ENCODE assay signal across 9 mouse cellular contexts in the genomic region with DNA sequence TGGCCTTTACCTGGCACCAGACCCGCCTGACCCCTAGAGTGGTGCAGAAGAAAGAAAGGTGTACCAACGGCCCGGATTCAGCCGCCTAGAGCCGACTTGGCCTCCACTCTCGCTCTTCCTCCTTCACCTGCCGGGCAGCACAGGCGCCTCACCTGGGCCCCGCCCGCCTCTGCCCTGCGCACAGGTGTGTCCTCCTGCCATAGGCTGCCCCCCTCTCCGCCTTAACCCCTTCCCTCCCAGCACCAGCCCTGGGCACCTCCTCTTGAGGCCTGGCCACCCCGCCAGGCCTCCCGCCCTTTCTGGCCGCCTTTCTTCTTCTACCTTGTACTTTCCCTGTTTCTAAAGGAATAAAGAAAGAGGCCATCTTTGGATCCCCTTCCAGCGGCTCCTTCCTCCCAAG. TPM values are rescaled to one million over a fixed set of nuclear protein-coding genes. Genes with fewer than 3 reads are reported as not detected.
A peak's percentile ranks its signal among the peaks of the same experiment; 100 is the strongest.
DNase-seq lines count a peak whose midpoint lies in the region; ATAC-seq and TF ChIP-seq lines count a peak whose summit lies in the region.
"Had no signal": no experiment of that assay in that cellular context is flagged by ENCODE, and none has a peak within 500 bp of the region (broad histone marks: within the 10 kb centered on the region; RNA-seq: fewer than 3 reads in every experiment).

No protein-coding gene starts in this region.

- H3K9ac ChIP-seq in heart, embryonic 15.5 days = no peak overlapping the region
- no peak overlapping the region for H3K9ac ChIP-seq in heart, embryonic 12.5 days
- H3K9ac ChIP-seq in forebrain, postnatal 0 days = no peak overlapping the region
- H3K9ac ChIP-seq in forebrain, embryonic 16.5 days (replicated peaks; ENCODE audit: low read depth, low read length) = no peak overlapping the region
- H3K9ac ChIP-seq: neural tube, embryonic 12.5 days had no signal

- peaks cover 31% of the 10 kb centered on the region for H3K36me3 ChIP-seq in heart, embryonic 15.5 days
- peaks cover 42% of the 10 kb centered on the region for H3K36me3 ChIP-seq in heart, embryonic 12.5 days
- H3K36me3 ChIP-seq in embryonic facial prominence, embryonic 10.5 days (replicated peaks) = peaks cover 45% of the 10 kb centered on the region
- H3K36me3 ChIP-seq in forebrain, postnatal 0 days (ENCODE audit: insufficient read depth) = peaks cover 32% of the 10 kb centered on the region
- peaks cover 23% of the 10 kb centered on the region for H3K36me3 ChIP-seq in forebrain, embryonic 16.5 days (ENCODE audit: control insufficient read depth, insufficient read depth)

- H3K4me1 ChIP-seq in heart, embryonic 15.5 days (replicated peaks) = peaks cover 15% of the 10 kb centered on the region
- H3K4me1 ChIP-seq in heart, embryonic 12.5 days (replicated peaks) = peaks cover 20% of the 10 kb centered on the region
- H3K4me1 ChIP-seq in embryonic facial prominence, embryonic 10.5 days = peaks cover 36% of the 10 kb centered on the region
- no peaks in the 10 kb centered on the region for H3K4me1 ChIP-seq in forebrain, postnatal 0 days (ENCODE audit: insufficient read depth)
- peaks cover 5% of the 10 kb centered on the region for H3K4me1 ChIP-seq in forebrain, embryonic 16.5 days (replicated peaks; ENCODE audit: control insufficient read depth, insufficient read depth, low read length)

- peak overlapping the region; percentile 0; the same call in 1 of the 2 replicates for H3K27ac ChIP-seq in heart, embryonic 15.5 days
- H3K27ac ChIP-seq in heart, embryonic 12.5 days (ENCODE audit: poor library complexity, severe bottlenecking) = no peak overlapping the region
- peak overlapping the region; percentile 82 for H3K27ac ChIP-seq in embryonic facial prominence, embryonic 10.5 days (replicated peaks)
- no peak overlapping the region for H3K27ac ChIP-seq in forebrain, postnatal 0 days (ENCODE audit: low read depth, low read length)
- H3K27ac ChIP-seq in forebrain, embryonic 16.5 days (ENCODE audit: low read length) = no peak overlapping the region
- H3K27ac ChIP-seq: neural tube, embryonic 12.5 days had no signal

- DNase-seq in embryonic facial prominence, embryonic 10.5 days (ENCODE audit: low spot score) = peak; percentile 71
- DNase-seq in kidney, postnatal 14 days = peak; percentile 74
- peak; percentile 85 for DNase-seq in lung, postnatal 25 days (ENCODE audit: low spot score)
- no peak for DNase-seq in frontal cortex, postnatal 14 days (ENCODE audit: low spot score in 2 of 2)
- no peak for DNase-seq in forebrain, postnatal 0 days

- no peak overlapping the region for H3K4me2 ChIP-seq in heart, embryonic 15.5 days
- no peak overlapping the region for H3K4me2 ChIP-seq in heart, embryonic 12.5 days
- H3K4me2 ChIP-seq in forebrain, postnatal 0 days (ENCODE audit: low read depth) = no peak overlapping the region
- H3K4me2 ChIP-seq in forebrain, embryonic 16.5 days (ENCODE audit: low read length) = no peak overlapping the region
- H3K4me2 ChIP-seq: neural tube, embryonic 12.5 days had no signal

- H3K9me3 ChIP-seq in heart, embryonic 15.5 days (replicated peaks) = no peaks in the 10 kb centered on the region
- no peaks in the 10 kb centered on the region for H3K9me3 ChIP-seq in heart, embryonic 12.5 days (replicated peaks)
- no peaks in the 10 kb centered on the region for H3K9me3 ChIP-seq in embryonic facial prominence, embryonic 10.5 days
- no peaks in the 10 kb centered on the region for H3K9me3 ChIP-seq in forebrain, postnatal 0 days (ENCODE audit: low read length)
- no peaks in the 10 kb centered on the region for H3K9me3 ChIP-seq in forebrain, embryonic 16.5 days (ENCODE audit: control insufficient read depth, low read length)
- H3K9me3 ChIP-seq: neural tube, embryonic 12.5 days had no signal

- H3K27me3 ChIP-seq in heart, embryonic 15.5 days = no peaks in the 10 kb centered on the region
- no peaks in the 10 kb centered on the region for H3K27me3 ChIP-seq in heart, embryonic 12.5 days (replicated peaks)
- no peaks in the 10 kb centered on the region for H3K27me3 ChIP-seq in embryonic facial prominence, embryonic 10.5 days (replicated peaks; ENCODE audit: low read depth, poor library complexity, severe bottlenecking)
- H3K27me3 ChIP-seq in forebrain, postnatal 0 days (ENCODE audit: insufficient read depth, low read length) = no peaks in the 10 kb centered on the region
- no peaks in the 10 kb centered on the region for H3K27me3 ChIP-seq in forebrain, embryonic 16.5 days (replicated peaks; ENCODE audit: control insufficient read depth, insufficient read depth, low read length)
- H3K27me3 ChIP-seq: neural tube, embryonic 12.5 days had no signal

- no peak for ATAC-seq in heart, embryonic 15.5 days (replicated peaks; ENCODE audit: insufficient number of reproducible peaks, insufficient read depth, low FRiP score, low read depth)
- ATAC-seq in heart, embryonic 12.5 days (ENCODE audit: insufficient number of reproducible peaks, low FRiP score) = no peak
- no peak for ATAC-seq in forebrain, postnatal 0 days
- ATAC-seq in forebrain, embryonic 16.5 days = no peak

- 71% methylated on average over 16 of the region's 16 CpGs for WGBS in heart, embryonic 15.5 days
- WGBS in heart, embryonic 12.5 days = 64% methylated on average over 16 of the region's 16 CpGs
- WGBS in embryonic facial prominence, embryonic 10.5 days = 45% methylated on average over 16 of the region's 16 CpGs
- WGBS in forebrain, postnatal 0 days = 60% methylated on average over 16 of the region's 16 CpGs
- WGBS in forebrain, embryonic 16.5 days = 55% methylated on average over 15 of the region's 16 CpGs

- TF ChIP-seq CTCF in forebrain, postnatal 0 days (IDR thresholded peaks at IDR 0.05; ENCODE audit: low read depth) = no peak

- peak overlapping the region; percentile 24; the same call in 1 of the 2 replicates for H3K4me3 ChIP-seq in heart, embryonic 15.5 days
- H3K4me3 ChIP-seq in heart, embryonic 12.5 days = no peak overlapping the region
- H3K4me3 ChIP-seq in embryonic facial prominence, embryonic 10.5 days = peak overlapping the region; percentile 51
- no peak overlapping the region for H3K4me3 ChIP-seq in forebrain, postnatal 0 days (ENCODE audit: low read depth, low read length)
- no peak overlapping the region for H3K4me3 ChIP-seq in forebrain, embryonic 16.5 days (replicated peaks; ENCODE audit: low read length)
- H3K4me3 ChIP-seq: neural tube, embryonic 12.5 days had no signal

RNA-seq across cellular contexts. Expression of gene Phb2, which starts 6.6 kb away (rescaled TPM):
- 307 and 324 TPM in 2 replicates for polyA plus RNA-seq in heart, embryonic 15.5 days (2015; fragmentation: Nextera tagmentation; extraction: Ambion mirVana)
- polyA plus RNA-seq in heart, embryonic 12.5 days (2016; fragmentation: Nextera tagmentation; extraction: Ambion mirVana) = 345 and 349 TPM in 2 replicates
- polyA plus RNA-seq in embryonic facial prominence, embryonic 10.5 days (2016; fragmentation: Nextera tagmentation; extraction: Ambion mirVana) = 473 and 496 TPM in 2 replicates
- total RNA-seq in forebrain, postnatal 0 days (2014; rRNA removed) = 200 and 215 TPM in 2 replicates
- polyA plus RNA-seq in forebrain, postnatal 0 days (2015; fragmentation: Nextera tagmentation; extraction: Ambion mirVana) = 271 TPM in 2 replicates
- 250 and 252 TPM in 2 replicates for polyA plus RNA-seq in forebrain, embryonic 16.5 days (2015; fragmentation: Nextera tagmentation; extraction: Ambion mirVana)

RNA-seq across cellular contexts. Expression of gene Emg1, which starts 6.7 kb away (rescaled TPM):
- 108 and 121 TPM in 2 replicates for polyA plus RNA-seq in heart, embryonic 15.5 days (2015; fragmentation: Nextera tagmentation; extraction: Ambion mirVana)
- polyA plus RNA-seq in heart, embryonic 12.5 days (2016; fragmentation: Nextera tagmentation; extraction: Ambion mirVana) = 105 and 107 TPM in 2 replicates
- polyA plus RNA-seq in embryonic facial prominence, embryonic 10.5 days (2016; fragmentation: Nextera tagmentation; extraction: Ambion mirVana) = 233 and 257 TPM in 2 replicates
- total RNA-seq in forebrain, postnatal 0 days (2014; rRNA removed) = 105 TPM in 2 replicates
- polyA plus RNA-seq in forebrain, postnatal 0 days (2015; fragmentation: Nextera tagmentation; extraction: Ambion mirVana) = 96.2 and 116 TPM in 2 replicates
- 142 and 150 TPM in 2 replicates for polyA plus RNA-seq in forebrain, embryonic 16.5 days (2015; fragmentation: Nextera tagmentation; extraction: Ambion mirVana)

RNA-seq across cellular contexts. Expression of gene Ptpn6, which starts 19.8 kb away (rescaled TPM):
- 5.6 and 21.1 TPM in 2 replicates for polyA plus RNA-seq in heart, embryonic 15.5 days (2015; fragmentation: Nextera tagmentation; extraction: Ambion mirVana)
- 4.4 and 4.9 TPM in 2 replicates for polyA plus RNA-seq in heart, embryonic 12.5 days (2016; fragmentation: Nextera tagmentation; extraction: Ambion mirVana)
- 9.3 and 10.4 TPM in 2 replicates for polyA plus RNA-seq in embryonic facial prominence, embryonic 10.5 days (2016; fragmentation: Nextera tagmentation; extraction: Ambion mirVana)
- total RNA-seq in forebrain, postnatal 0 days (2014; rRNA removed) = 2.2 and 2.9 TPM in 2 replicates
- 3.6 and 3.8 TPM in 2 replicates for polyA plus RNA-seq in forebrain, postnatal 0 days (2015; fragmentation: Nextera tagmentation; extraction: Ambion mirVana)
- 3.3 and 4.5 TPM in 2 replicates for polyA plus RNA-seq in forebrain, embryonic 16.5 days (2015; fragmentation: Nextera tagmentation; extraction: Ambion mirVana)

RNA-seq across cellular contexts. Expression of gene Grcc10, which starts 22.5 kb away (rescaled TPM):
- polyA plus RNA-seq in heart, embryonic 15.5 days (2015; fragmentation: Nextera tagmentation; extraction: Ambion mirVana) = 387 and 416 TPM in 2 replicates
- 352 and 365 TPM in 2 replicates for polyA plus RNA-seq in heart, embryonic 12.5 days (2016; fragmentation: Nextera tagmentation; extraction: Ambion mirVana)
- 425 and 454 TPM in 2 replicates for polyA plus RNA-seq in embryonic facial prominence, embryonic 10.5 days (2016; fragmentation: Nextera tagmentation; extraction: Ambion mirVana)
- total RNA-seq in forebrain, postnatal 0 days (2014; rRNA removed) = 257 and 314 TPM in 2 replicates
- polyA plus RNA-seq in forebrain, postnatal 0 days (2015; fragmentation: Nextera tagmentation; extraction: Ambion mirVana) = 699 and 862 TPM in 2 replicates
- 614 and 641 TPM in 2 replicates for polyA plus RNA-seq in forebrain, embryonic 16.5 days (2015; fragmentation: Nextera tagmentation; extraction: Ambion mirVana)

RNA-seq across cellular contexts. Expression of gene Gm45234, which starts 37.1 kb away (rescaled TPM):
- polyA plus RNA-seq in heart, embryonic 15.5 days (2015; fragmentation: Nextera tagmentation; extraction: Ambion mirVana) = not detected in 2 replicates
- not detected in 2 replicates for polyA plus RNA-seq in heart, embryonic 12.5 days (2016; fragmentation: Nextera tagmentation; extraction: Ambion mirVana)
- not detected in 2 replicates for polyA plus RNA-seq in embryonic facial prominence, embryonic 10.5 days (2016; fragmentation: Nextera tagmentation; extraction: Ambion mirVana)
- not detected in 2 replicates for total RNA-seq in forebrain, postnatal 0 days (2014; rRNA removed)
- 0.11 TPM in 1 of 2 replicates, not detected in the other for polyA plus RNA-seq in forebrain, postnatal 0 days (2015; fragmentation: Nextera tagmentation; extraction: Ambion mirVana)
- not detected in 2 replicates for polyA plus RNA-seq in forebrain, embryonic 16.5 days (2015; fragmentation: Nextera tagmentation; extraction: Ambion mirVana)
- polyA plus RNA-seq: neural tube, embryonic 12.5 days had no signal

Comparison
In these comparisons a context has a peak if more than half of its experiments do, and no peak if none do; other contexts are left out.
1. H3K27ac ChIP-seq: peak in heart, embryonic 15.5 days (single experiment) and embryonic facial prominence, embryonic 10.5 days (single experiment); none in heart, embryonic 12.5 days (single experiment), forebrain, postnatal 0 days (single experiment) and forebrain, embryonic 16.5 days (single experiment).
2. H3K4me3 ChIP-seq: peak in heart, embryonic 15.5 days (single experiment) and embryonic facial prominence, embryonic 10.5 days (single experiment); none in heart, embryonic 12.5 days (single experiment), forebrain, postnatal 0 days (single experiment) and forebrain, embryonic 16.5 days (single experiment).
3. DNase-seq: peak in embryonic facial prominence, embryonic 10.5 days (single experiment), kidney, postnatal 14 days (single experiment) and lung, postnatal 25 days (single experiment); none in frontal cortex, postnatal 14 days (0 of 2) and forebrain, postnatal 0 days (single experiment).